Mouse (Mus musculus): ENCODE data around the gene Rbm4b.
"Not testable (repeated sequence)": the region's sequence is repeated elsewhere in the genome, so short reads cannot be mapped to it uniquely, and the experiment has no call there.

Rbm4b gene

GRCm38 (mm10) chr19:4745057-4745456, 11.2 kb upstream of the Rbm4b start:
- no peak for DNase-seq (ENCODE audit: low spot score)

- DNase-seq (ENCODE audit: low spot score): no peak
Measured at GRCm38 (mm10) chr19:4745681-4746080, 10.6 kb upstream of the Rbm4b start.

GRCm38 (mm10) chr19:4746611-4747010, 9.7 kb upstream of the Rbm4b start:
- no peak for DNase-seq (ENCODE audit: low spot score)

- DNase-seq (ENCODE audit: low spot score): no peak
Measured at GRCm38 (mm10) chr19:4747631-4748312, 8.5 kb upstream of the Rbm4b start.

GRCm38 (mm10) chr19:4748493-4748892, 7.8 kb upstream of the Rbm4b start:
- DNase-seq (ENCODE audit: low spot score): no peak

- DNase-seq (ENCODE audit: low spot score): no peak
Measured at GRCm38 (mm10) chr19:4749975-4750374, 6.3 kb upstream of the Rbm4b start.

GRCm38 (mm10) chr19:4755565-4756192, 618 bp upstream of the Rbm4b start:
- peak; percentile 88 for DNase-seq (ENCODE audit: low spot score)

- no peak for DNase-seq (ENCODE audit: low spot score)
Measured at GRCm38 (mm10) chr19:4756921-4757320, 624 bp downstream of the Rbm4b start.

- DNase-seq (ENCODE audit: low spot score): not testable (repeated sequence)
Measured at GRCm38 (mm10) chr19:4760544-4760943, 4.2 kb downstream of the Rbm4b start.

GRCm38 (mm10) chr19:4762876-4763275, 6.6 kb downstream of the Rbm4b start:
- peak; percentile 10 for DNase-seq (ENCODE audit: low spot score)

- no peak for DNase-seq (ENCODE audit: low spot score)
Measured at GRCm38 (mm10) chr19:4767507-4768148, 11.3 kb downstream of the Rbm4b start.

- DNase-seq (ENCODE audit: low spot score): no peak
Measured at GRCm38 (mm10) chr19:4772785-4773184, 16.5 kb downstream of the Rbm4b start.

GRCm38 (mm10) chr19:4782891-4783290, 26.6 kb downstream of the Rbm4b start:
- no peak for DNase-seq (ENCODE audit: low spot score)

- DNase-seq (ENCODE audit: low spot score): no peak
Measured at GRCm38 (mm10) chr19:4785206-4785605, 28.9 kb downstream of the Rbm4b start.

GRCm38 (mm10) chr19:4786313-4786712, 30.0 kb downstream of the Rbm4b start:
- DNase-seq (ENCODE audit: low spot score): no peak

- DNase-seq (ENCODE audit: low spot score): no peak
Measured at GRCm38 (mm10) chr19:4793281-4793830, 37.1 kb downstream of the Rbm4b start.

- peak; percentile 98 for DNase-seq (ENCODE audit: low spot score)
Measured at GRCm38 (mm10) chr19:4793831-4794422, 37.6 kb downstream of the Rbm4b start, which contains the start of gene Rbm4. Rbm4 (minus strand) TSS chr19:4793901.

GRCm38 (mm10) chr19:4795929-4796328, 39.6 kb downstream of the Rbm4b start:
- no peak for DNase-seq (ENCODE audit: low spot score)

- no peak for DNase-seq (ENCODE audit: low spot score)
Measured at GRCm38 (mm10) chr19:4797846-4798245, 41.5 kb downstream of the Rbm4b start.

- DNase-seq (ENCODE audit: low spot score): no peak
Measured at GRCm38 (mm10) chr19:4799083-4799482, 42.8 kb downstream of the Rbm4b start.

GRCm38 (mm10) chr19:4802691-4803091, 46.4 kb downstream of the Rbm4b start:
- no peak for DNase-seq (ENCODE audit: low spot score)

GRCm38 (mm10) chr19:4803283-4803682, 47.0 kb downstream of the Rbm4b start:
- DNase-seq (ENCODE audit: low spot score): no peak

GRCm38 (mm10) chr19:4810309-4810708, 54.0 kb downstream of the Rbm4b start:
- DNase-seq (ENCODE audit: low spot score): no peak

All from T-cell, adult 2 months (primary cell).